Mouse (Mus musculus) right cerebral cortex, postnatal 10 days (tissue): ENCODE data around the gene Mnd1.

Experiments
- DNase-seq, 2 experiments: peaks; one replicate each; pipeline ENCODE4 v3.0.0; 2021; ENCODE audit warnings: low spot score in 2 of 2

Mnd1 gene

DNA sequence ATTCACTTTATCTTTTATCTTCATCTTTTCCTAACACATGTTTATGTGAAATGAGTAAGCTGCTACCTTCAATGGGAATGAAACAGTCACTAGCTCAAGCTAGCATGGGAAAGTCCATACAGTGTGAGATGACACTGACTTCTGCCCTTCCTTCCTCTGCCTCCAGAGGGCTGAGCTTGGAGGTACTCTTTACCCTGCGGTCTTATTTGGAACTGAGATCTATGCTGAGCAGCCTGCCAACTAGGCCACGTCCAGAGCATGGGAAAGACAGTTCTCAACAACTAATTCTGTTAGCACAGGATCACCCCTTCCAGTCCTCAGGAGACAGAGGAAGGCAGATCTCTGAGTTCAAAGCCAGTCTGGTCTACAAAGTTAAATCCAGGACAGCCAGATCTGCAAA, 64.6 kb downstream of the Mnd1 start:
- DNase-seq: no peak

DNA sequence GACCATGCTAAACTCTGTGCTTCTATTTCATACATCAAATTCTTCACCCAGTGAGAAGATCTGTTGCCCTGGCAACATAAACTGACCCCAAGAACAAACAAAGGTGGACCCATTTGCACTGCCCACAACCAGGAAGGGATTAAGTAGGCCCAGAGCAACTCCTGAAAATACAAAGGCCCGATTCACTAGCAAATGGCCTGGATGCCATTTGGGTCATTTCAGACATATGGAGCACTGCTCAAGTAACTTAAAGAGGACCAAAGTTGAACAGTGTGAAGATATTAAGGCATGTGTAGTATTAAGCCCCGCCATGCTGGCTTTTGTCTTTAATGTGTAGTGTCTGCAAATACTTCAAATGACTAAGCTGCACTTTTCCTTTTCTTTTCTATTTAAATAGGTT, 68.7 kb downstream of the Mnd1 start:
- no peak for DNase-seq

GRCm38 (mm10) chr3:84086337-84086736, 69.2 kb downstream of the Mnd1 start:
- no peak for DNase-seq

- no peak for DNase-seq
Measured at GRCm38 (mm10) chr3:84085429-84085828, 70.2 kb downstream of the Mnd1 start.

DNA sequence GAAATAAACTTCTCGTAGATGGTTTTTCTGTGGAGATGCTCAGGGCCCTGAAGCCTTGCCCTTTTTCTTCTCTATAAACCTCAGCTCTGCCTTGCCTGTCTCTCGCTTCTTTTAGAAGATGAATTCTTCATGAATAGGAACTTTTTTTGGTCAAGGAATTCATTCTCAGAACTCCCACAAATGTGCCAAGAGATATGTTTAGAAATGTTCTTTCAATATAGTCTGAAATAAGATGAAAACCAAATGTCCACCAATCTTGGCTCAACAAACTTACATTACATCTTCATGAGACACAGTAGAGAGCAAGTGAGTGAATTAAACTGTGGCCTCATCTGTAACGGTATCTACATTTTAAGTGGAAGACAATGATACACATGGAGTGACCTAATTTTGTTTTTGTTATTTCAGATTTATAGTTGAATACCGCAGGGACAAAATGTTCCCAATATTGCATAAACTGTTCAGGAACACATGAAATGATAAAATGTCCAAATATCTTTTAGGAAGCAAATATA, 74.3 kb downstream of the Mnd1 start:
- DNase-seq: no peak

GRCm38 (mm10) chr3:84080074-84080473, 75.5 kb downstream of the Mnd1 start:
- DNase-seq: no peak

DNA sequence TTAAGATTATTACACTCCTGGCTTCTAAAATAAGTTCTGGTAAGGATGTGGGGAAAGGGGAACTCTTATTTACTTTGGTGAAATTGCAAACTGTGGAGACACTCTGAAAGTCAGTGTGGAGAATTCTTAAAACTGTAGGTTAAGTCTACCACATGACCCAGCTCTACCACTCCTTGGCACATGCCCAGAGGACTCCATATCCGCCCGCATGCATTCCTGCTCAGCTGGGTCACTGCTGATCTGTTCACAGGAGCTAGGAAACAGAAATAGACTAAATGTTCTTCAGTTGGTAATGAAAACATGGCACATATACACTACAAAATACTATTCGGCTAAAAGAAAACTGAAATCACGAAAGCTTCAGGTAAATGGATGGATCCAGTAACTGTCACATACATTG, 78.1 kb downstream of the Mnd1 start:
- no peak for DNase-seq

DNA sequence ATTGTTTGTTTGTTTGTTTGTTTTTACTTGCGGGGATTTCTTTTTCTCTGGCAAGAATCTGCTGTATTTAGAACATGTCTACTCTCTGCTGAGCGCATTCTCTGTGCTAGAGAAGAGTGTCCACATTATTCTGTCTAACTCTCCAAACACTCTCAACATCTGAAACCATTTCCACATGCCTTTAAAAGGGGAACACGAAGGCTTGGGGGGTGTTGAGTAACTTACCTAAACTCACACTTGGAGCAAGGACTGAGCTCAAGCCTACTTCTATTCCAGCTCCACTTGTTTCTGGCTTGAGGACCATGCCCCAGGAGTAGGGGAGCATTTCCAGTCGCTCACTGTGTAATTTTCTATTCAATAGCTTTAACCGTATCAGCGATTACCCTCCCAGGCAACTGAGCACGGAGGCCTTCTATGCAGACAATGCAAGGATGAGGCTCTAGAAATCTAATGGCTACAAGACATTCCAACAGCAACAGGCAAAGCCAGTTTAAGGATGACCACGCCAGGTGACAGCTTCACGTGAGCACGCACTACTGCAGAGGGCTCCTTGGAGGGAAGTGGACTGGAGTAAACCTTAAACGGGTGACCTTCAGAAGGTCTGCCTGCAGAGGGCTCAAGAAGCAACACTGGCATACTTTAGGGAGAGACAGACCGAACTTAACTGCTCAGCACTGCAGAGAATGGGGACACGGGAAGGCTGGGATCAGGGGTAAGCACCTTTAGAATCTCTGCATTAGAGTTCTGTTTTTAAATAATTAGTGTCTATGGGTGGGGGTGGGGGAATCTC, 78.8 kb downstream of the Mnd1 start:
- DNase-seq: no peak

GRCm38 (mm10) chr3:84075516-84075915, 80.1 kb downstream of the Mnd1 start:
- DNase-seq: no peak

GRCm38 (mm10) chr3:84074777-84075176, 80.8 kb downstream of the Mnd1 start:
- DNase-seq: no peak

DNA sequence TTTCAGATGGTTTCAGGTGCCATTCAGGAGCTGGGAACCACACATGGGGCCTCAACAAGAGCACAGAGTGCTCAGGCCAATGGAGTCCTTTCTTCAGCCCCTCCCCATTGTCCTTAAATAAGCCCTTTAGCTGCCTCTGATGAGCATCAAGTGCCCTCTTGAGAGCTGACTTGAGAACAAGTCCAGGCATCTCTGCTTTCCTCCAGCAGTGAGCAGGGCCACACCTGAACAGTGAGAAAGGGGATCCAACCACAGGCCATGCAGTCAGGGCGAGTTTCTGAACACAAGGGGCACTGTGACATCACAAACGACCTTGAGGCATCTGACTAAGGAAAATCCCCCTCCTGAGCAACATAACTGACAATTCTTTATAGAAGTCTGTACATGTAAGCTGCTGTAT, 83.9 kb downstream of the Mnd1 start:
- DNase-seq: no peak

DNA sequence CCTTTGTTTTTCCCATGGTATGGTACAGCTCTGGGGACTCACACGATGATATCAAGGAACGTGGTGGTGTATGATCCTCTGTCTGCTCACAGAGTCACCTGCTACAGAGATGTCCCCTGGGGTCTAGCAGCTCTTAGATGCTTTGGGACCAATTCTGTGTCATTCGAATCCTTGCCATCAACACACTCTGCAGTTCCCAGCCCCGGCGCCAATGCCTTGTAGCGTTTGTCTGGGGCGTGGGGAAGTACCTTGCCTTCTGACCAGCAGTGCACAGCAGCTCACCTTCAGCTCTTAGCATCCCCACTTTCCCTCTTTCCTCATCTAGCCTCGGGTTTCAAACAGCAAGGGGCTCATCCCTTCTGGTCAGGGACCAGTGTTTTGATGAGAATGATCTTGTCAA, 84.8 kb downstream of the Mnd1 start:
- no peak for DNase-seq

- no peak for DNase-seq
Measured at GRCm38 (mm10) chr3:84068831-84069709, 86.5 kb downstream of the Mnd1 start.

DNA sequence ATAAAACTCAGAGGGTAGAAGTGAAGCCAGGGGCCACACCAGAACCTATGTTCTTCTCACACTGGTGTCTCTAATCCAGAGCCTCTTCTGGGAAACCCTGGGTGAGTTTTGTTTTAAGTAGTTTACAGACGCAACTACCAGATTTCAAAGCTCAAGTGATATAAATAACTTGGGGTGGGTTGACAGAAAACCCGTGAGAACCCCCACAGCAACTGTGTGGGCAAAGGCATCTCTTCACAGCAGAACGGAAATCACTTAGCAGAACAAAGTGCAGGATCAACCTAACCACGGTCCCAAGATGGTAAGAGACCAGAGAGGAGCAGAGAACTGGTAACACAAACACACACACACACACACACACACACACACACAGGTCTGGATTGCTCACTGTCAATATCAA, 89.8 kb downstream of the Mnd1 start:
- DNase-seq: no peak

GRCm38 (mm10) chr3:84063369-84063914, 92.1 kb downstream of the Mnd1 start:
- DNase-seq: no peak

GRCm38 (mm10) chr3:84061523-84062453, 93.8 kb downstream of the Mnd1 start:
- no peak for DNase-seq

DNA sequence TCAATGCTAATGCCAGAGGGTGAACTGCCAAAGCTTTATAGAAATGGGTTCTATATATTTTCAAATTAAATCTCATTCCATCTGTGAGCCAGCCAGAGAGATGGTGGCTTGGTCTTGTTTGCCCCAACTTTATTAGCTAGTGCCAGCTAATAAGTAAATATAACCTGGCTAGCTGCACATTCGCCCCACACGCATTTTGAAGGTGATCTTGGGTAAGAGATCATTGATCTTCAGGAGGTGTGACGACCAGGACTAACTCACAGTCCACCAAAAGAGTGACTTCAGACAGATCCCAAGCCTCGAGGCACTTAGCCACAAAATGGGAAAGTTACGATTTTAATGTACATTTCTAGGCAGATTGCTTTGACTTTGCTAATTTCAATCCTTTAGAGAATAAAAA, 94.6 kb downstream of the Mnd1 start:
- no peak for DNase-seq

- no peak for DNase-seq
Measured at GRCm38 (mm10) chr3:84060128-84060527, 95.5 kb downstream of the Mnd1 start.

- no peak for DNase-seq
Measured at GRCm38 (mm10) chr3:84059676-84060075, 95.9 kb downstream of the Mnd1 start.

DNA sequence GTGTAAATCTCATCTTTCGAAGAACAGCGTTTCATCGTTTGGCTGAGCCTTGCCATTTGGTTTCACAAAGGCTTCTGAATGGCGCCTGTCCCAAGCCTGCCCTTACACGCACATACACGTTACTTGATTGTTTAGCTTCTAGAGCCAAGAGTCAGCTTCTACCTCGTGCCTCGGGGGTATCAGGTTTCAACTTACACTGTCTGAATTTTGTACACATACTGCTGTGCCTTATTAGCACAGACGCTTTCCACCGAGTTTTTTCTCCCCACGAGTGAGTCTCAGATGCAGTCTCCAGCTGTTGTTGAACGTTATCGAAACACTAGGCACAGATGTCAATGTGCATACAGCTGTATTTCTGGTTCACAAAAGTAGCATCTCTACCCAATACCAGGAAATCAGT, 96.3 kb downstream of the Mnd1 start:
- DNase-seq: no peak

DNA sequence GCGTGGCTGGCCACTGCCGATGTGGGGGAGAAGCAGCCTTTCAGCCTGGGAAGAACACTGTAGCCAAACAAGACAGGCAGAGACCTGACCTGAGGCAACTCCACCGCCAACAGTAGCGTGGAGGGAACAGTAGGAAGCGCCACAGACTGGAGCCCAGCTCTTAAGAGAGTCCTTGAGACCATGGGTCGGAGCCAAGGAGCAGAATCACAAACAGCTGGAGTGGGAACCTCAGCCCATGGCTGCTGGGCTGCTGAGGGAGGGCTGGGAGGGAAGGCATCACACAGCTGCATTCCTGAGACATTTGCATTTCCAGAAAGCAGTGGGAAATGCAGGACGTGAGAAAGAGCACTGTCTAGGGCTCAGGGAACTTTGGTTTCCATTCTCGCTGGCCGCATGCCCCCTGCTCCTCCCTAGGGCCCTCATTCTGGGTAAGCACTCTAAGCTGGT, 106.8 kb downstream of the Mnd1 start:
- DNase-seq: no peak
